Mouse (Mus musculus) heart, embryonic 14.5 days (tissue): ENCODE measurements around the gene Col4a6. TPM values are rescaled to one million over a fixed set of nuclear protein-coding genes. Genes with fewer than 3 reads are reported as not detected.

Experiments used
- ATAC-seq: fragments of 200-750 bp; cut with Nextera tagmentation; 2 replicates; pipeline ENCODE4 v1.8.0; 2017; ENCODE audit warnings: low read depth, moderate TSS enrichment; ENCODE audit not compliant: insufficient number of reproducible peaks, insufficient read depth, low FRiP score
- H3K27ac ChIP-seq, 2 experiments: fragments of 200-500 bp in 1 of 2; fragments of 300-500 bp in 1 of 2; sonication (generic) in 1 of 2; replicated peaks in 1 of 2; 2 replicates each; pipeline ENCODE4 v1.5.1; 2012 to 2014; ENCODE audit warnings: low read depth in 2 of 2, low read length in 2 of 2, control low read depth in 1 of 2, mild to moderate bottlenecking in 1 of 2, mixed read lengths in 1 of 2; ENCODE audit not compliant: control insufficient read depth in 1 of 2, insufficient read depth in 1 of 2
- H3K27me3 ChIP-seq: fragments of 300-500 bp; sonication (generic); 2 replicates; pipeline ENCODE4 v1.6.1; 2014; ENCODE audit warnings: mild to moderate bottlenecking, low read length, control low read depth; ENCODE audit not compliant: control insufficient read depth, insufficient read depth
- H3K36me3 ChIP-seq: fragments of 300-500 bp; sonication (generic); 2 replicates; pipeline ENCODE4 v1.6.1; 2014; ENCODE audit warnings: mild to moderate bottlenecking, control low read depth, low read length, mixed read lengths; ENCODE audit not compliant: control insufficient read depth, insufficient read depth
- H3K4me1 ChIP-seq, 2 experiments: fragments of 200-500 bp in 1 of 2; fragments of 300-500 bp in 1 of 2; sonication (generic) in 1 of 2; 2 replicates each; pipeline ENCODE4 v1.6.1; 2012 to 2014; ENCODE audit warnings: low read length in 2 of 2, control low read depth in 1 of 2, mixed read lengths in 1 of 2; ENCODE audit not compliant: control insufficient read depth in 2 of 2, insufficient read depth in 2 of 2
- H3K4me2 ChIP-seq: fragments of 300-500 bp; sonication (generic); 2 replicates; pipeline ENCODE4 v1.6.1; 2014; ENCODE audit warnings: mild to moderate bottlenecking, low read length
- H3K4me3 ChIP-seq, 2 experiments: fragments of 200-500 bp in 1 of 2; fragments of 300-500 bp in 1 of 2; sonication (generic) in 1 of 2; 2 replicates each; pipeline ENCODE4 v1.5.1; 2012 to 2014; ENCODE audit warnings: low read length in 2 of 2, mild to moderate bottlenecking in 2 of 2, control low read depth in 1 of 2, low read depth in 1 of 2, moderate library complexity in 1 of 2; ENCODE audit not compliant: control insufficient read depth in 1 of 2, insufficient read depth in 1 of 2
- H3K9ac ChIP-seq: fragments of 300-500 bp; sonication (generic); 2 replicates; pipeline ENCODE4 v1.6.1; 2014; ENCODE audit warnings: mild to moderate bottlenecking, low read length
- H3K9me3 ChIP-seq: fragments of 300-500 bp; sonication (generic); 2 replicates; pipeline ENCODE4 v1.6.1; 2016; ENCODE audit warnings: low read length, control low read depth; ENCODE audit not compliant: control insufficient read depth
- WGBS: fragments of 180-500 bp; shearing (Covaris S2); extraction: QIAGEN DNeasy Blood & Tissue Kit; methylation state at CpG from one replicate; pipeline ENCODE4 v1.1.7; 2014; 5-methylcytosine and 5-hydroxymethylcytosine counted together
- polyA plus RNA-seq: library from polyadenylated mRNA; unstranded; fragments of >200 nt; fragmentation: Nextera tagmentation; extraction: Ambion mirVana; gene quantifications from 2 replicates; pipeline ENCODE4 v1.2.1, GENCODE M21; 2014

Gene Col4a6
- polyA plus RNA-seq, 1 experiment from 2014 or later, result 6.3 TPM

GRCm38 (mm10) chrX:141436780-141437179 is 37.1 kb downstream of the Col4a6 start:
- Histone ChIP-seq H3K27me3 (no peaks in the 10 kb centered on the region), H3K9ac (no peak overlapping the region), H3K36me3 (no peaks in the 10 kb centered on the region), H3K4me3 (no peak overlapping the region), H3K9me3 (no peaks in the 10 kb centered on the region), H3K4me2 (no peak overlapping the region), H3K4me1 (no peaks in the 10 kb centered on the region), H3K27ac (no peak overlapping the region)
- no peak for ATAC-seq
- WGBS, result 75% methylated on average over 6 of the region's 6 CpGs

- Histone ChIP-seq H3K4me3 (no peak overlapping the region), H3K36me3 (no peaks in the 10 kb centered on the region), H3K4me2 (no peak overlapping the region), H3K27me3 (no peaks in the 10 kb centered on the region), H3K4me1 (no peaks in the 10 kb centered on the region; a peak in 1 of 4 replicates), H3K9me3 (no peaks in the 10 kb centered on the region), H3K27ac (no peak overlapping the region), H3K9ac (no peak overlapping the region)
- WGBS, result 63% methylated on average over 2 of the region's 2 CpGs
- ATAC-seq, result no peak
Observed at GRCm38 (mm10) chrX:141415318-141415717, 58.6 kb downstream of the Col4a6 start.

- H3K36me3 ChIP-seq, result no peaks in the 10 kb centered on the region
- 76% methylated on average over 3 of the region's 3 CpGs for WGBS
- H3K4me1 ChIP-seq, result no peaks in the 10 kb centered on the region
- H3K4me3 ChIP-seq, result no peak overlapping the region
- no peak for ATAC-seq
- H3K9ac ChIP-seq, result no peak overlapping the region
- H3K9me3 ChIP-seq, result no peaks in the 10 kb centered on the region
- H3K4me2 ChIP-seq, result no peak overlapping the region
- no peaks in the 10 kb centered on the region for H3K27me3 ChIP-seq
- no peak overlapping the region for H3K27ac ChIP-seq
Observed at GRCm38 (mm10) chrX:141396243-141396642, 77.6 kb downstream of the Col4a6 start.

- Histone ChIP-seq H3K4me2 (no peak overlapping the region), H3K27me3 (no peaks in the 10 kb centered on the region), H3K9me3 (no peaks in the 10 kb centered on the region), H3K36me3 (no peaks in the 10 kb centered on the region), H3K4me3 (no peak overlapping the region), H3K9ac (no peak overlapping the region), H3K4me1 (0 out of 4 replicates have a peak, but pooled peaks cover 0 to 3% of the 10 kb centered on the region in 2 experiments), H3K27ac (peak overlapping the region; percentile 10 to 41; a peak in 2 of 4 replicates)
- no peak for ATAC-seq
- WGBS, result 32% methylated on average over 3 of the region's 3 CpGs
Observed at GRCm38 (mm10) chrX:141385399-141386105, 88.3 kb downstream of the Col4a6 start.

- 49% methylated on average over 2 of the region's 2 CpGs for WGBS
- Histone ChIP-seq H3K27me3 (no peaks in the 10 kb centered on the region), H3K9ac (no peak overlapping the region), H3K4me2 (no peak overlapping the region), H3K4me3 (no peak overlapping the region), H3K27ac (no peak overlapping the region), H3K36me3 (no peaks in the 10 kb centered on the region), H3K9me3 (no peaks in the 10 kb centered on the region), H3K4me1 (0 out of 4 replicates have a peak, but pooled peaks cover 0 to 3% of the 10 kb centered on the region in 2 experiments)
- no peak for ATAC-seq
Observed at GRCm38 (mm10) chrX:141384632-141385031, 89.2 kb downstream of the Col4a6 start.

GRCm38 (mm10) chrX:141370276-141370675 is 103.6 kb downstream of the Col4a6 start:
- 74% methylated on average over 1 of the region's 1 CpGs for WGBS
- no peak overlapping the region for H3K4me2 ChIP-seq
- H3K9me3 ChIP-seq, result no peaks in the 10 kb centered on the region
- no peak overlapping the region for H3K9ac ChIP-seq
- no peaks in the 10 kb centered on the region for H3K27me3 ChIP-seq
- H3K4me1 ChIP-seq, result no peaks in the 10 kb centered on the region
- no peaks in the 10 kb centered on the region for H3K36me3 ChIP-seq
- no peak overlapping the region for H3K27ac ChIP-seq
- no peak overlapping the region for H3K4me3 ChIP-seq
- no peak for ATAC-seq

GRCm38 (mm10) chrX:141363331-141363730 is 110.5 kb downstream of the Col4a6 start:
- ATAC-seq, result no peak

GRCm38 (mm10) chrX:141341417-141341816 is 132.5 kb downstream of the Col4a6 start:
- Histone ChIP-seq H3K4me1 (no peaks in the 10 kb centered on the region), H3K27ac (no peak overlapping the region), H3K4me2 (no peak overlapping the region), H3K27me3 (no peaks in the 10 kb centered on the region), H3K36me3 (no peaks in the 10 kb centered on the region), H3K4me3 (no peak overlapping the region), H3K9ac (no peak overlapping the region), H3K9me3 (no peaks in the 10 kb centered on the region)
- no peak for ATAC-seq
- 65% methylated on average over 2 of the region's 2 CpGs for WGBS

More at GRCm38 (mm10) chrX:141363331-141363730, 110.5 kb downstream of the Col4a6 start:
- Histone ChIP-seq H3K4me1 (no peaks in the 10 kb centered on the region), H3K9ac (no peak overlapping the region), H3K27me3 (no peaks in the 10 kb centered on the region), H3K27ac (no peak overlapping the region), H3K36me3 (no peaks in the 10 kb centered on the region), H3K9me3 (no peaks in the 10 kb centered on the region), H3K4me3 (no peak overlapping the region), H3K4me2 (no peak overlapping the region)
